Mouse (Mus musculus) bone marrow macrophage, adult 2 months (primary cell): ENCODE data around the gene Ltbr.

Experiments
- CTCF ChIP-seq: IDR thresholded peaks from 2 replicates; pipeline ENCODE4 v1.5.1; 2012; ENCODE audit warnings: low read depth, mild to moderate bottlenecking, low read length, moderate library complexity
- POLR2A ChIP-seq: IDR thresholded peaks from 2 replicates; pipeline ENCODE4 v1.6.1; 2012; ENCODE audit warnings: mild to moderate bottlenecking, low read depth, low read length, borderline replicate concordance

GRCm38 (mm10) chr6:125303242-125303641, 10.4 kb downstream of the Ltbr start:
- TF ChIP-seq CTCF, result no peak
- no peak for TF ChIP-seq POLR2A
